Mouse (Mus musculus): Measurements from ENCODE around the gene Hoxb8. TPM values are rescaled to one million over a fixed set of nuclear protein-coding genes. Genes with fewer than 3 reads are reported as not detected.

Gene Hoxb8
- polyA plus RNA-seq, 1 experiment: 0.48 TPM

- H3K4me3 ChIP-seq (ENCODE audit: low read depth, low read length): peak overlapping the region; percentile 53
- TF ChIP-seq EP300 (IDR thresholded peaks at IDR 0.05; ENCODE audit: insufficient read depth, low read depth, low read length) (no peak), CTCF (IDR thresholded peaks at IDR 0.05; ENCODE audit: low read depth, low read length) (no peak), POLR2A (IDR thresholded peaks at IDR 0.05; ENCODE audit: insufficient read depth, low read length) (no peak)
- H3K36me3 ChIP-seq (ENCODE audit: control insufficient read depth, insufficient read depth, low read length, poor library complexity, severe bottlenecking): no peaks in the 10 kb centered on the region
- H3K27me3 ChIP-seq (ENCODE audit: control insufficient read depth, insufficient read depth, low read length, poor library complexity, severe bottlenecking): peaks cover 79% of the 10 kb centered on the region
- no peaks in the 10 kb centered on the region for H3K9me3 ChIP-seq (replicated peaks; ENCODE audit: control insufficient read depth, insufficient read depth, low read length, poor library complexity, severe bottlenecking)
- no peak overlapping the region for H3K27ac ChIP-seq (ENCODE audit: insufficient read depth, low read length)
- H3K4me1 ChIP-seq (ENCODE audit: control insufficient read depth, insufficient read depth, low read length): no peaks in the 10 kb centered on the region
- peak overlapping the region; percentile 11; the same call in 1 of the 2 replicates for H3K9ac ChIP-seq (ENCODE audit: low read depth, poor library complexity, severe bottlenecking)
These were observed 18.8 kb downstream of the Hoxb8 start for GRCm38 (mm10) chr11:96300354-96301063.

DNA sequence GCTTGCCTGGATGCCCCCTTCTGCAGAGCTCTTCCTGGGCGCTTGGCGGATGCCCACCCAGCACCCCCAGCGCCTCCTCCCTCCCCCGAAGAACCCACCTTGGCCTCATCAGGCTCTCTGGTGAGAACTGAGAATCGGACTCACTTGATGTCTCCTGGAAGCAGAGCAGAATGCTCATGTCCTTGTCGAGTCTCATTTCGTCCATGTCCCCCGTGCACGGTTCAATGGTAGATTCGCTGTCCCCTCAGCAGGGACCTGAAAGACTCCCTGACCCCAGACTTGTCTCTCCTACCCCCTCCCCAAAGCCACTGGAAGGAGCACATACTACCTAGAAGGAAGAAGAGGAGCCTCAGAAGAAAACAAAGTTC, 19.3 kb downstream of the Hoxb8 start:
- TF ChIP-seq POLR2A (IDR thresholded peaks at IDR 0.05; ENCODE audit: insufficient read depth, low read length) (no peak), EP300 (IDR thresholded peaks at IDR 0.05; ENCODE audit: insufficient read depth, low read depth, low read length) (no peak), CTCF (IDR thresholded peaks at IDR 0.05; ENCODE audit: low read depth, low read length) (no peak)
- no peak overlapping the region for H3K27ac ChIP-seq (ENCODE audit: insufficient read depth, low read length)
- H3K9me3 ChIP-seq (replicated peaks; ENCODE audit: control insufficient read depth, insufficient read depth, low read length, poor library complexity, severe bottlenecking): no peaks in the 10 kb centered on the region
- no peak overlapping the region for H3K9ac ChIP-seq (ENCODE audit: low read depth, poor library complexity, severe bottlenecking)
- H3K4me1 ChIP-seq (ENCODE audit: control insufficient read depth, insufficient read depth, low read length): no peaks in the 10 kb centered on the region
- peaks cover 79% of the 10 kb centered on the region for H3K27me3 ChIP-seq (ENCODE audit: control insufficient read depth, insufficient read depth, low read length, poor library complexity, severe bottlenecking)
- no peaks in the 10 kb centered on the region for H3K36me3 ChIP-seq (ENCODE audit: control insufficient read depth, insufficient read depth, low read length, poor library complexity, severe bottlenecking)
- H3K4me3 ChIP-seq (ENCODE audit: low read depth, low read length): peak overlapping the region; percentile 53; the same call in 1 of the 2 replicates

DNA sequence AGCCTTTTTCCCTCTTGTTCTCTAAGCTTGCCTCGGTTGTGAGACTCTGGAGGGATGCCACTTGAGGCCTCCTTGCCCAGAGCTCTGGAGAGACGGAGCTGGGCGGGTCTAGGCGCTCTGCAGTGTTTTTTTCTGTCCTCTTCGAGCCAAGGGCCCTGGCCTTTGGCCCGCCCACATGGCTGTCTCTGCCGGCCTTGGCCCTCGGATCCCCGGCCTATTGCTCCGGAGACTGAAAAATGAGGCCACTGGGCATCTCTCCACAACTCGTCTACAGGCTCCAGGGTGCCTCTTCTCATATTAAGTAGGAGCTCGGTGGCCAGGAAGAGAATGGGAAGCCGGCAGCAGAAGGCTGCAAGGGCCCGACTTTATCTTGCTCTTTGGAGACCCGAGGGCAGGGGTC, 20.1 kb downstream of the Hoxb8 start:
- Histone ChIP-seq H3K4me3 (ENCODE audit: low read depth, low read length) (no peak overlapping the region), H3K27ac (ENCODE audit: insufficient read depth, low read length) (no peak overlapping the region), H3K27me3 (ENCODE audit: control insufficient read depth, insufficient read depth, low read length, poor library complexity, severe bottlenecking) (peaks cover 80% of the 10 kb centered on the region), H3K9ac (ENCODE audit: low read depth, poor library complexity, severe bottlenecking) (no peak overlapping the region), H3K9me3 (replicated peaks; ENCODE audit: control insufficient read depth, insufficient read depth, low read length, poor library complexity, severe bottlenecking) (no peaks in the 10 kb centered on the region), H3K4me1 (ENCODE audit: control insufficient read depth, insufficient read depth, low read length) (no peaks in the 10 kb centered on the region), H3K36me3 (ENCODE audit: control insufficient read depth, insufficient read depth, low read length, poor library complexity, severe bottlenecking) (no peaks in the 10 kb centered on the region)
- TF ChIP-seq POLR2A (IDR thresholded peaks at IDR 0.05; ENCODE audit: insufficient read depth, low read length) (no peak), EP300 (IDR thresholded peaks at IDR 0.05; ENCODE audit: insufficient read depth, low read depth, low read length) (no peak), CTCF (IDR thresholded peaks at IDR 0.05; ENCODE audit: low read depth, low read length) (no peak)

- no peak overlapping the region for H3K9ac ChIP-seq (ENCODE audit: low read depth, poor library complexity, severe bottlenecking)
- no peak for TF ChIP-seq POLR2A (IDR thresholded peaks at IDR 0.05; ENCODE audit: insufficient read depth, low read length)
- no peak for TF ChIP-seq CTCF (IDR thresholded peaks at IDR 0.05; ENCODE audit: low read depth, low read length)
- no peak for TF ChIP-seq EP300 (IDR thresholded peaks at IDR 0.05; ENCODE audit: insufficient read depth, low read depth, low read length)
- H3K27me3 ChIP-seq (ENCODE audit: control insufficient read depth, insufficient read depth, low read length, poor library complexity, severe bottlenecking): peaks cover 79% of the 10 kb centered on the region
- H3K27ac ChIP-seq (ENCODE audit: insufficient read depth, low read length): no peak overlapping the region
- no peaks in the 10 kb centered on the region for H3K36me3 ChIP-seq (ENCODE audit: control insufficient read depth, insufficient read depth, low read length, poor library complexity, severe bottlenecking)
- H3K4me1 ChIP-seq (ENCODE audit: control insufficient read depth, insufficient read depth, low read length): no peaks in the 10 kb centered on the region
- H3K9me3 ChIP-seq (replicated peaks; ENCODE audit: control insufficient read depth, insufficient read depth, low read length, poor library complexity, severe bottlenecking): no peaks in the 10 kb centered on the region
- H3K4me3 ChIP-seq (ENCODE audit: low read depth, low read length): no peak overlapping the region
These were observed 20.9 kb downstream of the Hoxb8 start for GRCm38 (mm10) chr11:96302381-96303150.

DNA sequence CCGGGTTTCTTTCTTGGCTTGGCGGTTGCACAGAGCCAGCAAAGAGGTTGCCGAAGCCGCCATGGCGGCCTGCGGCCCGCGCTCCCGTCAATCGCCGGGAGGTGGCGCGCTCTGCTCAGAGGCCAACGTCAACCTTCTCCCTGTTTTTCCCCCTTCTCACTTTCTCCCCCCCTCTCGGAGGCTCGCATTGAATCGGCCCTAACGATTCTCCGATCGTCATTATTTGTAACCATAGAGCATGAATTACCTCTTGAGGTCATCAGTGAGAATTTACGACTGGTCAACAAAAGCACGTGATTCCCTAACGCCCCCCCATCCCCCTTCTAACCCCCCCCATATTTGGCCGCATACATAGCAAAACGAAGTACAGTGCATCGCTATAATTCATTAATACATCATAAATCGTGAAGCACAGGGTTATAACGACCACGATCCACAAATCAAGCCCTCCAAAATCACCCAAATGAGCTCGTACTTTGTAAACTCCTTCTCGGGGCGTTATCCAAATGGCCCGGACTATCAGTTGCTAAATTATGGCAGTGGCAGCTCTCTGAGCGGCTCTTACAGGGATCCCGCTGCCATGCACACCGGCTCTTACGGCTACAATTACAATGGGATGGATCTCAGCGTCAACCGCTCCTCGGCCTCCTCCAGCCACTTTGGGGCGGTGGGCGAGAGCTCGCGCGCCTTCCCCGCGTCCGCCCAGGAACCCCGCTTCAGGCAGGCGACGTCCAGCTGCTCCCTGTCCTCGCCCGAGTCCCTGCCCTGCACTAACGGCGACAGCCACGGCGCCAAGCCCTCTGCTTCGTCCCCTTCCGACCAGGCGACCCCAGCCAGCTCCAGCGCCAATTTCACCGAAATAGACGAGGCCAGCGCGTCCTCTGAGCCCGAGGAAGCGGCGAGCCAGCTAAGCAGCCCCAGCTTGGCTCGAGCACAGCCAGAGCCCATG, 21.7 kb downstream of the Hoxb8 start, which contains the start of gene Hoxb5:
Gene Hoxb5, plus strand, starts transcription at position 186 of the 949 bp plus-strand sequence.
- no peak within 1 kb of the TSS for H3K9ac ChIP-seq (ENCODE audit: low read depth, poor library complexity, severe bottlenecking)
- TF ChIP-seq EP300 (IDR thresholded peaks at IDR 0.05; ENCODE audit: insufficient read depth, low read depth, low read length) (no peak), CTCF (IDR thresholded peaks at IDR 0.05; ENCODE audit: low read depth, low read length) (peak; percentile 82)
- no peaks in the 10 kb centered on the region for H3K9me3 ChIP-seq (replicated peaks; ENCODE audit: control insufficient read depth, insufficient read depth, low read length, poor library complexity, severe bottlenecking)

More for the DNA sequence above, 21.7 kb downstream of the Hoxb8 start, which contains the start of gene Hoxb5:
- H3K36me3 ChIP-seq (ENCODE audit: control insufficient read depth, insufficient read depth, low read length, poor library complexity, severe bottlenecking): no peaks in the 10 kb centered on the region
- peak within 1 kb of the TSS; percentile 17; the same call in 1 of the 2 replicates for H3K4me3 ChIP-seq (ENCODE audit: low read depth, low read length)
- H3K27me3 ChIP-seq (ENCODE audit: control insufficient read depth, insufficient read depth, low read length, poor library complexity, severe bottlenecking): peaks cover 78% of the 10 kb centered on the region
- H3K27ac ChIP-seq (ENCODE audit: insufficient read depth, low read length): no peak within 1 kb of the TSS
- H3K4me1 ChIP-seq (ENCODE audit: control insufficient read depth, insufficient read depth, low read length): no peaks in the 10 kb centered on the region
